Mouse (Mus musculus): ENCODE measurements around the gene Reep3. TPM values are rescaled to one million over a fixed set of nuclear protein-coding genes. Genes with fewer than 3 reads are reported as not detected.

Gene Reep3
- polyA plus RNA-seq, 2 experiments = 35.0 to 41.3 TPM

GRCm38 (mm10) chr10:67098408-67099050 lies 1.8 kb upstream of the Reep3 start:
- Histone ChIP-seq H3K27me3 (ENCODE audit: control insufficient read depth, insufficient read depth, low read length) (no peaks in the 10 kb centered on the region), H3K9me3 (ENCODE audit: control insufficient read depth, low read length) (no peaks in the 10 kb centered on the region), H3K9ac (ENCODE audit: low read depth, low read length, severe bottlenecking) (0 out of 2 replicates have a peak overlapping the region, but pooled peaks have one; percentile 31), H3K4me1 (ENCODE audit: control insufficient read depth, insufficient read depth, low read length) (peaks cover 38% of the 10 kb centered on the region), H3K27ac (replicated peaks; ENCODE audit: low read depth, low read length) (no peak overlapping the region), H3K4me3 (replicated peaks; ENCODE audit: low read length) (peak overlapping the region; percentile 95), H3K36me3 (ENCODE audit: control insufficient read depth, insufficient read depth, low read length) (no peaks in the 10 kb centered on the region), H3K4me2 (replicated peaks; ENCODE audit: low read depth, low read length, severe bottlenecking) (peak overlapping the region; percentile 72)
- DNase-seq (ENCODE audit: low spot score) (no peak), ATAC-seq (ENCODE audit: low FRiP score, low read depth) (no peak)
- TF ChIP-seq POLR2A (IDR thresholded peaks at IDR 0.05; ENCODE audit: borderline replicate concordance, extremely low read depth, insufficient read depth, insufficient read length) = no peak
- 21% methylated on average over 7 of the region's 7 CpGs for WGBS

- ATAC-seq (ENCODE audit: low FRiP score, low read depth) (no peak), DNase-seq (ENCODE audit: low spot score) (peak; percentile 48)
- WGBS = 3% methylated on average over 15 of the region's 15 CpGs
Observed at GRCm38 (mm10) chr10:67097437-67098150, 849 bp upstream of the Reep3 start.

GRCm38 (mm10) chr10:67095798-67096620 lies 736 bp downstream of the Reep3 start, which contains the start of gene Jmjd1c:
Gene Jmjd1c (plus strand): TSS chr10:67096125.
- Histone ChIP-seq H3K4me2 (replicated peaks; ENCODE audit: low read depth, low read length, severe bottlenecking) (peak within 1 kb of the TSS; percentile 72), H3K27ac (replicated peaks; ENCODE audit: low read depth, low read length) (peak within 1 kb of the TSS; percentile 98), H3K9me3 (ENCODE audit: control insufficient read depth, low read length) (no peaks in the 10 kb centered on the region), H3K9ac (ENCODE audit: low read depth, low read length, severe bottlenecking) (peak within 1 kb of the TSS; percentile 99), H3K4me1 (ENCODE audit: control insufficient read depth, insufficient read depth, low read length) (peaks cover 16% of the 10 kb centered on the region), H3K4me3 (replicated peaks; ENCODE audit: low read length) (peak within 1 kb of the TSS; percentile 95), H3K27me3 (ENCODE audit: control insufficient read depth, insufficient read depth, low read length) (no peaks in the 10 kb centered on the region), H3K36me3 (ENCODE audit: control insufficient read depth, insufficient read depth, low read length) (no peaks in the 10 kb centered on the region)
- ATAC-seq (ENCODE audit: low FRiP score, low read depth) (peak; percentile 87), DNase-seq (ENCODE audit: low spot score) (peak; percentile 58)
- WGBS = under 1% methylated on average over 59 of the region's 73 CpGs
- TF ChIP-seq POLR2A (IDR thresholded peaks at IDR 0.05; ENCODE audit: borderline replicate concordance, extremely low read depth, insufficient read depth, insufficient read length) = peak; percentile 48; the same call in 1 of the 2 replicates

More at GRCm38 (mm10) chr10:67097437-67098150, 849 bp upstream of the Reep3 start:
- Histone ChIP-seq H3K36me3 (ENCODE audit: control insufficient read depth, insufficient read depth, low read length) (no peaks in the 10 kb centered on the region), H3K9ac (ENCODE audit: low read depth, low read length, severe bottlenecking) (peak overlapping the region; percentile 99), H3K4me2 (replicated peaks; ENCODE audit: low read depth, low read length, severe bottlenecking) (peak overlapping the region; percentile 72), H3K9me3 (ENCODE audit: control insufficient read depth, low read length) (no peaks in the 10 kb centered on the region), H3K27me3 (ENCODE audit: control insufficient read depth, insufficient read depth, low read length) (no peaks in the 10 kb centered on the region), H3K4me1 (ENCODE audit: control insufficient read depth, insufficient read depth, low read length) (peaks cover 30% of the 10 kb centered on the region), H3K27ac (replicated peaks; ENCODE audit: low read depth, low read length) (peak overlapping the region; percentile 98), H3K4me3 (replicated peaks; ENCODE audit: low read length) (peak overlapping the region; percentile 95)
- TF ChIP-seq POLR2A (IDR thresholded peaks at IDR 0.05; ENCODE audit: borderline replicate concordance, extremely low read depth, insufficient read depth, insufficient read length) = no peak

DNA sequence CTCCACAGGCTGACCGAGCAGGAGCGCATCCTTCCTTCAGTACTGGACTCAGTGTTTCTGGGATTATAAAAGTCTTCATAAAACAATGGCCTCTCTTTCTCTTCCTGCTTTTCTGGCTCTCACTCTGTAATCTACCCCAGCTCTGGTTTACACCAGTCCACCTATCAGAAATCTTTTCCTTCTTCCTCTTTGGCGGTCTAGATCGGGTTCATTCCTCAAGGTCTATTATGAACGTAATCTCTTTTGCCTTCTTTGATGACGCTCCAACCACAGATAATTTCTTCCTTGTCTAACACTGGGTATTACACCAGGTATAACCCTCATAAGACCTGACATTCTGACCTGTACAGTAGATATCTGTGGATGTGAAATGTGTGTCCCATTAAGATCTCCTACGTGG lies 1.8 kb downstream of the Reep3 start:
- Histone ChIP-seq H3K27ac (replicated peaks; ENCODE audit: low read depth, low read length) (no peak overlapping the region), H3K9me3 (ENCODE audit: control insufficient read depth, low read length) (no peaks in the 10 kb centered on the region), H3K4me3 (replicated peaks; ENCODE audit: low read length) (no peak overlapping the region), H3K4me1 (ENCODE audit: control insufficient read depth, insufficient read depth, low read length) (peaks cover 13% of the 10 kb centered on the region), H3K27me3 (ENCODE audit: control insufficient read depth, insufficient read depth, low read length) (no peaks in the 10 kb centered on the region), H3K4me2 (replicated peaks; ENCODE audit: low read depth, low read length, severe bottlenecking) (peak overlapping the region; percentile 72; the same call in 1 of the 2 replicates), H3K9ac (ENCODE audit: low read depth, low read length, severe bottlenecking) (no peak overlapping the region), H3K36me3 (ENCODE audit: control insufficient read depth, insufficient read depth, low read length) (no peaks in the 10 kb centered on the region)
- DNase-seq (ENCODE audit: low spot score) (no peak), ATAC-seq (ENCODE audit: low FRiP score, low read depth) (no peak)
- TF ChIP-seq POLR2A (IDR thresholded peaks at IDR 0.05; ENCODE audit: borderline replicate concordance, extremely low read depth, insufficient read depth, insufficient read length) = no peak
- 87% methylated on average over 7 of the region's 7 CpGs for WGBS

DNA sequence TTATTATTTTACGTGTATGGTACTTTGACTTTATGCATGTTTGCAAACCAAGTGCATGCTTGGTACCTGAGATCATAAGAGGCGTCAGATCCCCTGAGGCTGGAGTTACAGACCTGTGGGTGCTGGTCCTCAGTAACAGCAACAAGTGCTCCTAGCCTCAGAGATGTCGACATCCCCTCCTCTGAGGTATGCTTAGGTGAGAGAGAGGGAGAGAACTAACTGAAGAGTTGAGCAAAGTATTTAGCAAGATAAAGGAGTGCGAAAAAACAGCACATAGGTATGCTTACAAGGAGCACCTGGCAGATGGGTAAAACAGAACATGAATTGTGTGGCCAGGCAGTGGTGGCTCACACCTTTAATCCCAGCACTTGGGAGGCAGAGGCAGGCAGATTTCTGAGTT lies 6.1 kb downstream of the Reep3 start:
- no peak for ATAC-seq (ENCODE audit: low FRiP score, low read depth)

More for the DNA sequence above, 6.1 kb downstream of the Reep3 start:
- no peak overlapping the region for H3K4me2 ChIP-seq (replicated peaks; ENCODE audit: low read depth, low read length, severe bottlenecking)
- WGBS = 93% methylated on average over 4 of the region's 4 CpGs
- no peak for DNase-seq (ENCODE audit: low spot score)
- no peak overlapping the region for H3K9ac ChIP-seq (ENCODE audit: low read depth, low read length, severe bottlenecking)
- H3K36me3 ChIP-seq (ENCODE audit: control insufficient read depth, insufficient read depth, low read length) = no peaks in the 10 kb centered on the region
- H3K9me3 ChIP-seq (ENCODE audit: control insufficient read depth, low read length) = no peaks in the 10 kb centered on the region
- no peak overlapping the region for H3K4me3 ChIP-seq (replicated peaks; ENCODE audit: low read length)
- H3K27me3 ChIP-seq (ENCODE audit: control insufficient read depth, insufficient read depth, low read length) = no peaks in the 10 kb centered on the region
- TF ChIP-seq POLR2A (IDR thresholded peaks at IDR 0.05; ENCODE audit: borderline replicate concordance, extremely low read depth, insufficient read depth, insufficient read length) = no peak
- H3K27ac ChIP-seq (replicated peaks; ENCODE audit: low read depth, low read length) = no peak overlapping the region
- peaks cover 9% of the 10 kb centered on the region; the same call in 1 of the 2 replicates for H3K4me1 ChIP-seq (ENCODE audit: control insufficient read depth, insufficient read depth, low read length)

Data from limb, embryonic 14.5 days (tissue).